Mouse (Mus musculus): ENCODE results near the gene Plpp3.

DNA sequence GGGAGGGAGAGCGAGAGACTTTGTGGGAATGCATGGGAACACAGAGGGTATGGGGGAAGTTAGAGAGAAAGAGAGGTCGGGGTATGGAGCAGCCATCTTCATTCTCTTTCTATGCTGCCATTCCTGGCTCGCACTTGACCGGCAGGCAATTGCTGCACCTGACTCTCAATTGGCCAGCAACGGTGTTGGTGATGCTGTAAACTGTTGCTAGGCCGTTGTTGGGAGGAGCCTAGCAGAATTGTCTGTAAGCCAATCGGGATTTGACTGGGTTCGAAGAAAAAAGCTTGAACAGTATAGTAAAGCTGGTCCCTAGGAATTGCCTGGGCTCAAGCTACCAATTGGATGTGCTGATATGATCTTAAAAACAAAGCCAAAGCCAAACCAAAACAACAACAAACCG lies 121.0 kb downstream of the Plpp3 start:
- TF ChIP-seq CTCF (conservative IDR thresholded peaks at IDR 0.05; ENCODE audit: low read length) (no peak), POU5F1 (IDR thresholded peaks at IDR 0.05; ENCODE audit: borderline replicate concordance, low read length) (no peak), NANOG (IDR thresholded peaks at IDR 0.05; ENCODE audit: borderline replicate concordance, low read length) (no peak)
